Mouse (Mus musculus): ENCODE results near the gene Bcl2l15. TPM values are rescaled to one million over a fixed set of nuclear protein-coding genes. Genes with fewer than 3 reads are reported as not detected.

The Bcl2l15 gene
- polyA plus RNA-seq, 1 experiment from 2014 or later, result 0.42 TPM

DNA sequence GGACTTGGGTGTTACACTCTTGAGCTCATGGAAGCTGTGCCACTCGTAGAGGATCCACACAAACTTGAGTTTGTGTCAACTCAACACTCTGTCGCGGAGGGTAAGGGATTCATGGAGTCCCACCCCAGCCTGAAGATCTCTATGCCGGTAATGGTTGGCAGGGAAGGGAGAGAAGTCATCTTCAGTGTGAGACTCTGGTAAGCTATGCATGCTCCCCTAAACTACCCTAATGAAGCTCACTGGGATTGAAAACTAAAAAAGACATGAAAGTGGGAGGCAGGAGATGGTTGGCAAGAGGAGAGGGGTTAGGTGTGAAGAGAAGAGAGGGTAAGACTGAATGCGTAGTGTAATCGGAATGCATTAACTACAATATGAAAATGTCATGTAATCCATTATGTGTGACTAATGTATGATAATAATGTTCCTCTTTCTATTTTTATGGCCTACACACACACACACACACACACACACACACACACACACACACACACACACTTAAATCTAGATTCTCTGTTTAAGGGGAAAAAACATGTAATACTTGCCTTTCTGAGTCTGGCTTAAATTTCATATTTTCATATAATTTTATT, 25.7 kb downstream of the Bcl2l15 start:
- Histone ChIP-seq H3K36me3 (no peaks in the 10 kb centered on the region), H3K27ac (replicated peaks) (no peak overlapping the region), H3K4me2 (replicated peaks) (no peak overlapping the region), H3K4me1 (no peaks in the 10 kb centered on the region), H3K9ac (replicated peaks) (no peak overlapping the region), H3K27me3 (no peaks in the 10 kb centered on the region), H3K9me3 (no peaks in the 10 kb centered on the region), H3K4me3 (no peak overlapping the region)
- WGBS, result 91% methylated on average over 6 of the region's 6 CpGs
- ATAC-seq (ENCODE audit: low FRiP score, low read depth), result no peak

GRCm38 (mm10) chr3:103858881-103859801, 26.7 kb downstream of the Bcl2l15 start, which contains the start of gene Ptpn22:
Gene Ptpn22, plus strand, starts transcription at chr3:103859795.
- Histone ChIP-seq H3K27ac (replicated peaks) (no peak within 1 kb of the TSS), H3K9ac (replicated peaks) (no peak within 1 kb of the TSS), H3K36me3 (no peaks in the 10 kb centered on the region), H3K4me3 (no peak within 1 kb of the TSS), H3K27me3 (no peaks in the 10 kb centered on the region), H3K4me2 (replicated peaks) (no peak within 1 kb of the TSS), H3K9me3 (no peaks in the 10 kb centered on the region), H3K4me1 (no peaks in the 10 kb centered on the region)
- ATAC-seq (ENCODE audit: low FRiP score, low read depth), result no peak
- 77% methylated on average over 12 of the region's 12 CpGs for WGBS

DNA sequence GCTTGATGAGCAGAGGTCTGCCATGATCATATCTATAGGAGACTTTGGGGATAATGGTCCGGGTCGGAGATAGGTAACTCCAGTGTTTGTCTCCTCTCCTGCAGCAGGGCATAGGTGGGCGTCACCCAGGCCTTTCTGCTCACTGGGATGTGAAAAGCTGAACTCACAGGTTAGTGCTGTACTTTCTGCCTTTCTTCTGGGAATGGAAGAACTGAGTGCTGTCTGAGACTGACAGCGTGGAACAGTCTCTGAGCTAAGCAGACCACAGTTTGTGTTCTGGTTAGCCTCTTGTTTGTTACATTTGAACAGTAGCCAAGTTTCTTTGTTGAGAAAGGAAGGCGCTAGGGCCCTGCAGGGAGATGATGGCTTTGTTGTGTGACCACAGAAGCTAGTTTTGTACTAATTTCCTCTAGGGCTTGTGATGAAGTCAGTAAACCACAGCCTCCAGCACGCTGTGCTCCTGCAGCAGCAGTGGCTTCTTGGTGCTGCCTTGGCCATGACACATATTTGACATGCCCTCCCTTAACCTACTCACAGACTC, 27.5 kb downstream of the Bcl2l15 start:
- 77% methylated on average over 6 of the region's 6 CpGs for WGBS
- no peak for ATAC-seq (ENCODE audit: low FRiP score, low read depth)
- Histone ChIP-seq H3K4me3 (no peak overlapping the region), H3K27me3 (no peaks in the 10 kb centered on the region), H3K9me3 (no peaks in the 10 kb centered on the region), H3K4me1 (no peaks in the 10 kb centered on the region), H3K36me3 (no peaks in the 10 kb centered on the region), H3K9ac (replicated peaks) (no peak overlapping the region), H3K27ac (replicated peaks) (no peak overlapping the region), H3K4me2 (replicated peaks) (no peak overlapping the region)

- H3K27ac ChIP-seq (replicated peaks), result no peak overlapping the region
- ATAC-seq (ENCODE audit: low FRiP score, low read depth), result no peak
- H3K27me3 ChIP-seq, result no peaks in the 10 kb centered on the region
- no peaks in the 10 kb centered on the region for H3K4me1 ChIP-seq
- no peaks in the 10 kb centered on the region for H3K9me3 ChIP-seq
- 85% methylated on average over 4 of the region's 4 CpGs for WGBS
- H3K4me2 ChIP-seq (replicated peaks), result no peak overlapping the region
- no peaks in the 10 kb centered on the region for H3K36me3 ChIP-seq
- H3K4me3 ChIP-seq, result no peak overlapping the region
- no peak overlapping the region for H3K9ac ChIP-seq (replicated peaks)
These were observed 30.4 kb downstream of the Bcl2l15 start for GRCm38 (mm10) chr3:103862721-103863220.

- no peaks in the 10 kb centered on the region for H3K36me3 ChIP-seq
- no peak for ATAC-seq (ENCODE audit: low FRiP score, low read depth)
These were observed 31.8 kb downstream of the Bcl2l15 start for GRCm38 (mm10) chr3:103864200-103864599.

DNA sequence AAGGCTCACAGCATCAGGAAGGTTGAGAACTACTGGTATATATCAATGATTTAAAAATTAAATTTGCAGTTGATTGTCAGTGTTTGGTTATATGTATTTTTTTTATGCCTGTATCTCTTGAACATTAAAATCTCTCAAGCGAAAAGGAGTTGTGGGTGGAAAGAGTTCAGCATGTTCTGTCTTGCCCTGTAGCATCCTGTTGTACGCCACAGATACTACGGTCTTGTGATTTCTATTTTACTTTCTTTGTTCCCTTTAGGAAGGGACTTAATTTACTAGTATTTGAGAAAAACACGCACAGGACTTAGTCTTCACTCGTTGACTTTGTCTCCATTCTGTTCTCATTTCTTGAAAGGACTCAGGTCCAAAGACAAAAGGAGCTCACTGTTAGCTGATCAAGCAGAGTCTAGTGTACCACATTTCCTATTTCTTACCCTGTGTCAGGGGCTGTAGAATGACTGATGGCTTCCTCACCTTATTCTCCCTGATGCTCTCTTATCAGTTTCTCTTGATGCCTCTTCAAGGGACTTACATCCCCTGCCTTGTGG, 35.1 kb downstream of the Bcl2l15 start:
- H3K4me2 ChIP-seq (replicated peaks), result no peak overlapping the region
- H3K27ac ChIP-seq (replicated peaks), result no peak overlapping the region
- H3K9ac ChIP-seq (replicated peaks), result no peak overlapping the region
- WGBS, result 93% methylated on average over 5 of the region's 5 CpGs
- no peaks in the 10 kb centered on the region for H3K36me3 ChIP-seq
- no peaks in the 10 kb centered on the region for H3K9me3 ChIP-seq
- ATAC-seq (ENCODE audit: low FRiP score, low read depth), result no peak
- no peaks in the 10 kb centered on the region for H3K27me3 ChIP-seq
- H3K4me3 ChIP-seq, result no peak overlapping the region
- H3K4me1 ChIP-seq, result no peaks in the 10 kb centered on the region

More at GRCm38 (mm10) chr3:103864200-103864599, 31.8 kb downstream of the Bcl2l15 start:
- Histone ChIP-seq H3K9ac (replicated peaks) (no peak overlapping the region), H3K4me1 (no peaks in the 10 kb centered on the region), H3K27me3 (no peaks in the 10 kb centered on the region), H3K4me2 (replicated peaks) (no peak overlapping the region), H3K27ac (replicated peaks) (no peak overlapping the region), H3K9me3 (no peaks in the 10 kb centered on the region), H3K4me3 (no peak overlapping the region)
- WGBS, result 91% methylated on average over 6 of the region's 6 CpGs

DNA sequence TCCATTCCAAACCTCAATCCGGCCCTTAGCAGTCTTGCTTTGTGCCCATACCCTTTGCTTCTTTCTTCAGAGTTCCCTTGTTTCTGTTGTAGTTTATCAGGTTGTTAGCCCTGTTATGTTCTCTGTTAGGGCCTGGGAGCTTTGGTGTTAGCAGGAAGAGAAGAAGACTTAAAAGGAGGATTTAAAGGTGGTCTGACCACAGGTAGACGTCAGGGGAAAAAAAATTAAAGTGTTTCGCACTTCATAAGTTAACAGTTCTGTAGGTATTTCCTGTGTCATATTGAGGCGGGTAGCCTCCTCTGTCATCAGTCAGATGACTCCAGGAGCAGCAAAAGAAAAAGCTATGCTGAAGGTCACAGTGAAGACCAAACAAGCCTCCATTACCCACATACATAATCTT, 35.6 kb downstream of the Bcl2l15 start:
- H3K9ac ChIP-seq (replicated peaks), result no peak overlapping the region
- no peak overlapping the region for H3K4me3 ChIP-seq
- ATAC-seq (ENCODE audit: low FRiP score, low read depth), result no peak
- 92% methylated on average over 4 of the region's 4 CpGs for WGBS
- H3K36me3 ChIP-seq, result no peaks in the 10 kb centered on the region
- no peaks in the 10 kb centered on the region for H3K4me1 ChIP-seq
- H3K27me3 ChIP-seq, result no peaks in the 10 kb centered on the region
- no peak overlapping the region for H3K4me2 ChIP-seq (replicated peaks)
- H3K27ac ChIP-seq (replicated peaks), result no peak overlapping the region
- no peaks in the 10 kb centered on the region for H3K9me3 ChIP-seq

GRCm38 (mm10) chr3:103872663-103873098, 40.3 kb downstream of the Bcl2l15 start:
- 71% methylated on average over 3 of the region's 3 CpGs for WGBS
- no peaks in the 10 kb centered on the region for H3K4me1 ChIP-seq
- H3K4me3 ChIP-seq, result no peak overlapping the region
- no peaks in the 10 kb centered on the region for H3K9me3 ChIP-seq
- no peak overlapping the region for H3K4me2 ChIP-seq (replicated peaks)
- H3K9ac ChIP-seq (replicated peaks), result no peak overlapping the region
- H3K27ac ChIP-seq (replicated peaks), result no peak overlapping the region
- no peaks in the 10 kb centered on the region for H3K27me3 ChIP-seq
- ATAC-seq (ENCODE audit: low FRiP score, low read depth), result no peak
- no peaks in the 10 kb centered on the region for H3K36me3 ChIP-seq

GRCm38 (mm10) chr3:103874329-103874728, 41.9 kb downstream of the Bcl2l15 start:
- no peak for ATAC-seq (ENCODE audit: low FRiP score, low read depth)
- 74% methylated on average over 7 of the region's 7 CpGs for WGBS

GRCm38 (mm10) chr3:103885946-103886345, 53.5 kb downstream of the Bcl2l15 start:
- no peaks in the 10 kb centered on the region; the same call in 1 of the 2 replicates for H3K27me3 ChIP-seq
- H3K27ac ChIP-seq (replicated peaks), result no peak overlapping the region
- no peak overlapping the region for H3K4me2 ChIP-seq (replicated peaks)
- no peaks in the 10 kb centered on the region for H3K9me3 ChIP-seq
- no peak overlapping the region for H3K9ac ChIP-seq (replicated peaks)
- ATAC-seq (ENCODE audit: low FRiP score, low read depth), result no peak
- no peaks in the 10 kb centered on the region for H3K4me1 ChIP-seq
- 84% methylated on average over 11 of the region's 11 CpGs for WGBS
- no peak overlapping the region for H3K4me3 ChIP-seq
- H3K36me3 ChIP-seq, result no peaks in the 10 kb centered on the region

More at GRCm38 (mm10) chr3:103874329-103874728, 41.9 kb downstream of the Bcl2l15 start:
- Histone ChIP-seq H3K27me3 (no peaks in the 10 kb centered on the region), H3K4me3 (no peak overlapping the region), H3K9ac (replicated peaks) (no peak overlapping the region), H3K9me3 (no peaks in the 10 kb centered on the region), H3K4me2 (replicated peaks) (no peak overlapping the region), H3K36me3 (no peaks in the 10 kb centered on the region), H3K27ac (replicated peaks) (no peak overlapping the region), H3K4me1 (no peaks in the 10 kb centered on the region)

DNA sequence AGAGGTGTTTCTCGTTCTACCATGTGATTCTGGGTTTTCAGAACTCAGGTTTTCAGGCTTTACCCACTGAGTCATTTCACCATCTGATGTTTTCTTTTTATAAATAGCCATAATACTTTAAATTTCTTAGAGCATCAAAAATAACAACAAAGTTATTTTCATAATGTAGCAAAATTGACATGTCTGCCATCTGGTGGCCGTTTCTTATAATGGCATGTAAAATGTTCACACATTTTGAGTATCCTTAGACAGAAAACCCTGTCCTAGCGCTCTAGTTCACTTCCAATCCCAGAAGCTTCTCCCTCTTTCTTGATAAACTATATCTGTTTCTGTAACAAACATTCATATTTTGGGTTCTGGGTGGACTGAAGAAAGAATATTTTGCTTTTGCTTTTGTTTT, 55.2 kb downstream of the Bcl2l15 start:
- Histone ChIP-seq H3K4me2 (replicated peaks) (no peak overlapping the region), H3K9me3 (no peaks in the 10 kb centered on the region), H3K27me3 (no peaks in the 10 kb centered on the region; the same call in 1 of the 2 replicates), H3K27ac (replicated peaks) (no peak overlapping the region), H3K4me3 (no peak overlapping the region), H3K4me1 (no peaks in the 10 kb centered on the region), H3K9ac (replicated peaks) (no peak overlapping the region), H3K36me3 (no peaks in the 10 kb centered on the region)
- no peak for ATAC-seq (ENCODE audit: low FRiP score, low read depth)
- WGBS, result 11% methylated on average over 2 of the region's 3 CpGs

DNA sequence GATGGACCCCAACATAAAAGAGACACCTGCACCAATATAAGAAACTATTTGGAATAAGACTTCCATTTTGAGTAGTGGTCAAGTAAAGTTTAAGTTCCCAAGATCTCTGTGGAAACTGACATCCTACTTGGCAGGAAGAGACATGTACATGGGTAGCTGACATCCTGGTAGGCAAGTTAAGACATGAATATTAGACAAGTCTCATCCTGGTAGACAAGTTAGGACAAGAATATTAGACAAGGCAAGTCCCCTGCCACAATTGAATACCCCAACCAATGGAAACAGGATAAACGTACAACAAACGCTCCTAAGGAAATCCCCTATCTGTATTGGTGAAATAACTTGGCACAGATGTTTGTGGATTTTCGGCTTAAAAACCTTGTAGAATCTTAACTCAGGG, 61.0 kb downstream of the Bcl2l15 start:
- Histone ChIP-seq H3K36me3 (no peaks in the 10 kb centered on the region), H3K4me1 (no peaks in the 10 kb centered on the region), H3K27ac (replicated peaks) (no peak overlapping the region)

More for the DNA sequence above, 61.0 kb downstream of the Bcl2l15 start:
- no peak for ATAC-seq (ENCODE audit: low FRiP score, low read depth)
- Histone ChIP-seq H3K27me3 (no peaks in the 10 kb centered on the region; the same call in 1 of the 2 replicates), H3K9ac (replicated peaks) (no peak overlapping the region), H3K4me2 (replicated peaks) (no peak overlapping the region), H3K9me3 (no peaks in the 10 kb centered on the region), H3K4me3 (no peak overlapping the region)
- 89% methylated on average over 3 of the region's 3 CpGs for WGBS

Data from midbrain, embryonic 12.5 days (tissue).